Mouse (Mus musculus): ENCODE results near the gene Slc2a12.

The Slc2a12 gene

DNA sequence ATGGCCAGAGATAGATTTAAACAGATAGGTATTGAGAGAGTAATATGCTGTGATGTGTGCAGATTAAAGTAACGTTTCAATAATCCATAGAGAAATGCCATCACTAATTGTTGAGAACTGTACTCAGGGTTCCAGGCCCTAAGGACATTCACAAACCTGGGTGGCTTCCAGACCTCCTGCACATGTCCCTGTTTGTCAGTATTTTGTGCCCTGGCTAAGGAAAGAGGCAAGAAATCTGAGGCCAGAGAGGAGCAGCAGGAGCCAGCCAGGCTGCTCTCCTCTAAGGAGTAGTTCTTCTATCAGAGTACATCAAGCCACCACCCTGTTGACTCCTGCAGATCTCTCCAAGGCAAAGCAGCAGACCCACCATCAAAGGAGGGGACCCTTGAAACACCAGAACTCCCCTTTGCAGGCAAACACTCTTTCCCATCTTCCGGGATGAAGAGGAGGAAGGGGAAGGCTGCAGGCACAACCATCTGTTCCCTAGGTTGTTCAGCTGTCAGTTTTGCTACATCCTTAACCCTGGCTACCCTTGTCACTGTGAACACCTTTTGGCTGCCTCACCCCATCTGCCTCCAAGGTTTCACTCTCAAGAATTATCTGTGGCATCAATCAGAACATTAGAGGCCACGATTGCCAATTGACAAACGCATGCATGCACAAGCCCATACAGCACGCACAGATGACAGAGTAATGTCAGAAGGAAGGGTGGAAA, 15.6 kb downstream of the Slc2a12 start:
- no peak for DNase-seq (ENCODE audit: low read depth, low spot score)

DNA sequence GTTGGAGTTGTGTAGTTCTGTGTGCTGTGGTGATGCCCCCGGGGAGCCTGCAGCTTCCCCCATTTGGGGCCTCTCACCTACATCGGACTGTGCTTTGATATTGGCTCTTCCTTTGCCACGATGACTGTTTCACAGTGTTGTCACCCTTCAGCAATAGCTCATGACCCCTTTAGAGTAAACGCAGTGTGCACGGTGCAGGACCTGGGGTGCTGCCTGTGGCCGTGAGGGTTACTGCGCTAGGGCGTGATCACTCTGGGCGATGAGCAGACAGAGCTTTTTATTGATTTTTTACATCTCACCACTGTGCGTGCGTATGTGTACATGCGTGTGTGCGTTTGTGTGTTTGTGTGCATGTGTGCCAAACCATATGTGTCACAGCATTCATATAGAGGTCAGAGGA, 23.7 kb downstream of the Slc2a12 start:
- DNase-seq (ENCODE audit: low read depth, low spot score) = no peak

- DNase-seq (ENCODE audit: low read depth, low spot score) = no peak
These were observed 29.4 kb downstream of the Slc2a12 start for GRCm38 (mm10) chr10:22674176-22674575.

DNA sequence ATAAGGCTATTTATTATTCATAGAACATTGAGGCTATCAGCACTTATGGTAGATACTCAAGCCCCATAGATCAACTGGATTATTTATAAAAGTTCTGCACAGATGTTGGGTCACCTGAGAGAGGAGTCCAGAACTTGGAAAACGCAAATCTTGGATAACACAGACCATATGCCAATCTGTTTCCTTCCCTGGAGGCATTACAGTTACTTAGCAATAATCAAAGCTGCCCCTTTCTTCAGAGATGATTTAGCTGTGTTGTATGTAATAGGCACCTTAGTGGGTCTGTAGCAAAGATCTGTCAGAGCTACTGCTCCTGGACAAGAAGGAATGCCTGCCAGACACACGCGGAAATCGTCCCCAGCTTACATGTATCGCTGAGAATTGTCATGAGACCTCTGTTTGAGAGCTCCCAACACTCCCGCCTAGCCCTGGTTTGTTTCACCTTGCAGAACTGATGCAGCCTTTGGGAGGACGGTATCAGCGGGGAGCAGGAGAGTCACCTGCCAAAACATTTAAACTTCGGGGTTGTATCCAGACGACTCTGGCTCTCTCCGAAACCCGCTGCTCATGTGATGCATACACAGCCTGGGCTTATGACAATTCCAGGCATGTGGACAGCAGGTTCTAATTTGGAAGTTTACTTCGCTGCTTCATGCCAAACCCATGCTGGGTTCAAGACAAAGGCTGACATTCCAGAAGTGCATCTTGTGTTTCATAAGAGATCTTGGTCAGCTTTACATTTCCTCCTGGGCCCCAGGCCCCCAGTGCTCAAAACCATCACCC, 31.2 kb downstream of the Slc2a12 start:
- DNase-seq (ENCODE audit: low read depth, low spot score) = peak; percentile 17

DNA sequence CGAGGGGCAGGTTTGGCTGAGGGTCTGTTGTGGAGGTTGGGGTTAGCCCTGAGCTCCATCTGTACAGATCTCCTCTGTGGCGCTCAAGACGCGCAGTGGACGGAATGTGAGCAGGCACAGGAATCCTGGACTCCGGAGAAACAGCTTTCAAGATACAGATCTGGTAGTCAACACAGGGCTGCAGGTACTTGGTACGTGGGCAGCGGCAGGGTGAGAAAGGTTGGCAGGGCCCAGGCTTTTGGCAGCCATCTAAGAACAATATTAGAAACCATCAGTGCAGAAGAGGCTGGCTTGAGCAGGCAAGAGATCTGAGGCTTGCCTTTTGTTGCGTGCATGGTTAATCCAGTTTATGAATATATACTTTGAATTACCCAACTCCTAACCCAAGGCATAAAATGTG, 51.4 kb downstream of the Slc2a12 start:
- DNase-seq (ENCODE audit: low read depth, low spot score) = peak; percentile 9

DNA sequence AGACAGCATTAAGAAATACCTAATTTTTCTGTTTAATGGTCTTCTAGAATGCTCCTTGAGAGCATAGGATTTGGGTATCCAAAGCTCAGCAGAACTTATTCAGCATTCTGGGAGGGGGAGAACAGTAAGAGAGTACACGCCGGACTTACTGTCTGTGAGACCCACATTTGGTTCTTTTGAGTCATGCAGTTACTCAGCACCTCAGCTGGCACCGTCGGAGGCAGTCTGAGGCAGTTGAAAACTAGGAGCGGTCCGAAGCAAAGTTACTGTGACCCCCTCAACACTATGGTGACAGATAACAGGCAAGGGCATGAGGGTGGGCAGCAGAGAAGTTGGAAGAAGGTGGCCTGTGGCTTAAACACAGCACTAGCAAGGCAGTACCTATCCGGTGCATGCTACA, 52.1 kb downstream of the Slc2a12 start:
- no peak for DNase-seq (ENCODE audit: low read depth, low spot score)

- peak; percentile 12 for DNase-seq (ENCODE audit: low read depth, low spot score)
These were observed 53.5 kb downstream of the Slc2a12 start for GRCm38 (mm10) chr10:22698158-22698953.

- peak; percentile 48 for DNase-seq (ENCODE audit: low read depth, low spot score)
These were observed 54.9 kb downstream of the Slc2a12 start for GRCm38 (mm10) chr10:22699487-22700335.

DNA sequence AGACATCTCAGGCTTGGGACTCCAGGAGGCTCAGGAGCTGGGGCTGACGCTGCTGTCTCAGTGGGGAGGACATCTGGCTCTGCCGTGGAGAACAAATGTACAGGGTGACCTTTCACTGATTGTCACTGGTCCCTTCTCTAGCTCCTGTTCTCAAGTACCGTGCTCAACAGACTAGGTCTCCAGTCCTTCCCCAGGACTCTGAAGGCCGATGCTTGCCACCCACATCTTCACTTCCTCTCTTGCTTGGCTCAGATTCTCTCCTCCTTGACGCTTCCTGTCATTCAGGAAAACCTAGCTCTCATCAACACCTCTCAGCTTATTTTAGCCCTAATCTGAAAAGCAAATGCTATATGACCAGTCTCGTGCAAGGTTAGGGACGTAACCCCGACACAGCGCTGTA, 56.0 kb downstream of the Slc2a12 start:
- no peak for DNase-seq (ENCODE audit: low read depth, low spot score)

DNA sequence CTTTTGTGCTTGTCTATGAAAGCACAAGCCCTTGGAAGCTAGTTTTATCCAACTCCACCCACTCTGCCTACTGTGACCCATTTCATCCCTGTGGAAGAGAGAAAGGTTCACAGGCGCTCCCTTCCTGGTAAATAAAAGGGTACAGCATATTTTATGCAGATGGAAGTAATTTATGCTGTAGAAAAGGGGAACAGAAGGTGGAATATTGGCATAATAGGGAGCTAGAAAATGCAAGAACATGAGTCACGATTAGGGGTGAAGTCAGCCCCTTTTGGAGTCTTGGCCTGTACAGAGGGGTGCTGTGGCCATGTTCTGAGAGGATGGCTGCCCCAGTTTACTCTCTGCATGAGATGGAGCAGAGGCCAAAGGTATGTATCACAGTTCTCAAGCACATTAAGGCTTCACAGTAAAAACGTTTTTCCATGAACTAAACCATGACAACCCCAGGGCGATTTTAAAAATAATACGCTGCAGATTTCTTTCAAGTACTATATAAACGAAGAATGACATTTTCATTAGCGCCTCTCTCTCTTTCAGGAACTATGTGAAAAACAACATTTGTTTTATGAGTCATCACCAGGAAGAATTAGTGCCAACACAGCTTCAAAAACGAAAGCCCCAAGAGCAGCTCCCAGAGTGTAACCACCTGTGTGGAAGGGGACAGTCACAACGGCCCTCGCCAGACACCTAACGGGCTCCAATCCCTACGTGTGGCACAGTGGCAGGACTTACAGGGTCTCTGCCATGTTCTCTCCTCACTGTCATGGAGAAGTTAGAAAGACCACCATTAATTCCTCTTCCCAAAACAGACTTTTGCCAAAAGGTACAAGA, 56.9 kb downstream of the Slc2a12 start:
- DNase-seq (ENCODE audit: low read depth, low spot score) = no peak

DNA sequence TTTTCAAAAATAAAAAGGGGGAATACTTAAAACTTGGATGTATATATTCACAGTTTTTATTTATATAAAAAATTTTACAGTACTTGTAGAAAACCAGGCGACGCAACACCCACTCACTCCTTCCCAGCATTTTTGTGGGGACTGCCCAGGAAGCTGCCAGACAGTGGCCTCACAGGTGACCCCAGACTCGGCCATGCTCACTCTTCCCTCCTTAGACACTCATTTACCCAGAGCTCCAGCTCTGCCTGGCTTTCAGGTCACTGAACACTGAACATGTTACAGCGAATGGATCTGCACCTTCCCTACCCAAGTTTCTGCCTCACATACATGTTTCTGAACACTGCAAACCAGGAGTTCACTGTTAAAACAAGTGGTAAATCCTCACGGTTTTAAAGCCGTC, 59.0 kb downstream of the Slc2a12 start:
- DNase-seq (ENCODE audit: low read depth, low spot score) = no peak

DNA sequence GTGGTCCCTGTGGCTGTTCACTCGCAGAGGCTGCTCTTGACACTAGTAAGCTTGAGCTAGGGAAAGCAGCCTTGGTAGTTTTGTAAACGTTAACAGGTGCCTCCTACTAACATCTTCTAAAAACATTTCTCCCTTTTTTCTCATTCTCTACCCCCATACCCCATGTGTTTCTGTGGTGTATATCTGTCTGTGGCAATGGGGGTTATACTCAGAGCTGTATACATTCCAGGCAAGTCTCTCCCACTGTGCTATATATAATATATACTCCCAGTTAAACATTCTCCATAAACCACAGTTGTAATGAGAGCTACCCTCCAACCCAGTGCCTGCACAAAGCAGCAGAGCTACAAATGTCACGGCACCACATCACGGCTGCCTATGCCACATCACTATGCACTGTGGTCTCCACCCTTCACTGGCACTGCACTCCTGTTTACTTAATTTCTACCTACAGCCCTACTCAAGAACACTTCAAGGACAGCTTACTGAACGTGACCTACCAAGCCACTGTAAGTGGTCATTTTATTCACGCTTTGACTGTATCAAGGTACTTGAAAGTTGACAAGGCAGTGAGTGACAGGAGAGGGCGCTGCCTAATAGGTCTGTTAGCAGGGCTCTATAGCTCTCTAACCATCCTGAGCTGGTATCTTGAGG, 63.5 kb downstream of the Slc2a12 start:
- no peak for DNase-seq (ENCODE audit: low read depth, low spot score)

GRCm38 (mm10) chr10:22710173-22710777, 65.5 kb downstream of the Slc2a12 start:
- peak; percentile 61 for DNase-seq (ENCODE audit: low read depth, low spot score)

DNA sequence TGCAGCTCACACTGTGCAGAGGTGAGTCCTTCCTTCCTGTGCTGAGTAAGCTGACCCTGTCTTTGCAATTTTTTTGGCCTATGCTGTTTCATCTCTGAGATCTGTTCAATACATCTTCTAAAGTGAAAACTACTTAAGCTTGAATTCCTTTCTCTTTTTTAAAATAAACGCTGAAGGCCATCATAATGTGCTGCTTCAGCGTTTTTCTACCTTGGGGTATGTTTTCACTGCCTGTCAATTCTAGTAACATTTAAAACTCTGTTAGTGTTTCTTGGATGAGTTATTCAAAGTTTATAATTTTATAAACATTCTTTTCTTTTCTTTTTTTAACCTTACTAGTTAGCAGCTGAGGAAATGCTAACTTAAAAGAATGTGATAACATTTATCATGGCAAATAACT, 68.1 kb downstream of the Slc2a12 start:
- DNase-seq (ENCODE audit: low read depth, low spot score) = no peak

- DNase-seq (ENCODE audit: low read depth, low spot score) = peak; percentile 72
These were observed 69.7 kb downstream of the Slc2a12 start for GRCm38 (mm10) chr10:22714520-22714919.

- DNase-seq (ENCODE audit: low read depth, low spot score) = peak; percentile 20
These were observed 73.7 kb downstream of the Slc2a12 start for GRCm38 (mm10) chr10:22718475-22718874.

DNA sequence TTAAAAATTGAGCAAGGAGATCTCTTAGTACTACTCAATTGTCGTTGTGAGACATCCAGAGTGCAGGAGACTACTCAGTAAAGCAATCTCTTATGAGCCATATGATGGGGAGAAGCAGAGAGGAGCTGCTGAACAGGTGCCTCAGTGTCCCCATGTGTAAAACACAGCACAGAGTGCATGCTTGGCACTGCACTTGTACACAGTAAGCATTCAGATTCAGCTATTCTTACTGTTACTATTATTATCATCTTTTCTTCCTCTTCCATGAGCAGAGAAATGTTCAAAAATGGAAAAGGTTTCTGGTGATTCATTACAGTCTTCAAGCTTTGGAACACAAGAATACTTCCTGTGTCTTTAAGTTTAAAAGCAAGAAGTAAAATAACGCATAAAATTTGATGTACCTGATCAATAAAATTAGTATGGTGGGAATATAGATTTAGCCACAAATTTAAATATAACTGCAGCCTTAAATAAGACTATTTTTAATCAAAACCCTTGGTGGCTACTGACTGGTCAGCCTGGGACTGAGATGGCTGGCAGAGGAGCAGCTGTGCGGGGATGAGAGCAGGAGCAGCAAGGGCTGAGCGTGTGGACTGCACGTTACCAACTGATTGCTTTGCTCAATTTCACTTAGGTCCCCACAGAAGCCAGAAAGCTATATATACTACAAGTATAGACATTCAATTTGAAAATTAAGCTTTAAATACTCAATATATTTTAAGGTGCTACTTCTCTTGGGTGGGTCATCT, 76.1 kb downstream of the Slc2a12 start:
- DNase-seq (ENCODE audit: low read depth, low spot score) = no peak

DNA sequence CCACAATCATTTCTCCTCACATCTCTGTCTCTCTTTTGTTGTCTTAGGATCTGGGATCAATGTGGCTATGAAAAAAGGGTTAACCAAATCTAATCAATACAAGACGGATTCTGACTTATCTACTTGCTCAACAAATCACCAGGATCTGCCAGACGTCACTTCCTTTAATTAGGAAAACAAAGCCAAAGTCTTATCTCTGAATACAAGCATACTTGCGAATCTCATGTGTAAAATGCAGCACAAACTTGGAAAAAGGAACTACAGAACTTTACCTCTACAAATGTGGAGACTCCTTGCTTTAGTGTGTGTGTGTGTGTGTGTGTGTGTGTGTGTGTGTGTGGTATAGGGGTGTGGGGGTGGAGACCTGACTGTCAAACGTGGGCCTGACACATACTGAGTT, 80.4 kb downstream of the Slc2a12 start:
- no peak for DNase-seq (ENCODE audit: low read depth, low spot score)

DNA sequence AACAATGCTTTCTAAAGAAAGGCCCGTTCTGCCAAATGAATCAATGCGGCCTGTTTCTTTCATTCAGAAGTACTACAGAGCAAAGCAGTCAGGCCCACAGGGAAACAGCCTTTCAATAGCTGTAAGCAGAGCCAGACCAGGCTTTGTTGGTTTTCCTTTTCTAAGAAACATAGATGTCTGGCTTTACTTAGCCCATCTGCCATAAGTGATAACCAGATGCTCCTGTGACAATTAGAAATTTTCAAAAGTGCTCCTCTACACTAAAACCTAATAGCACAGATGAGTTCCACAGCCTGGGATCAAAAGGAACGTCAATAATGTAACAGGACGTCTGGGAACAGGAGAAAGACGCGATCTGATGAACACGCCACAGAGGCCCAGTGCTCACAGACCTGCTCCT, 81.5 kb downstream of the Slc2a12 start:
- DNase-seq (ENCODE audit: low read depth, low spot score) = no peak
